In genomic region chr6:97769549-97769948, GRCm38 (mm10) we compare ENCODE assay signal across 24 mouse cellular contexts.
"Had no signal": no experiment of that assay in that cellular context is flagged by ENCODE, and none has a peak within 500 bp of the region (broad histone marks: within the 10 kb centered on the region; RNA-seq: fewer than 3 reads in every experiment).

No protein-coding gene starts in this region.

- H3K4me1 ChIP-seq: heart, embryonic 13.5 days; heart, embryonic 15.5 days; hindbrain, embryonic 13.5 days; hindbrain, embryonic 15.5 days; kidney, embryonic 15.5 days; limb, embryonic 12.5 days; liver, embryonic 13.5 days had no signal

- H3K36me3 ChIP-seq: heart, embryonic 13.5 days; heart, embryonic 15.5 days; hindbrain, embryonic 13.5 days; hindbrain, embryonic 15.5 days; kidney, embryonic 15.5 days; limb, embryonic 12.5 days; liver, embryonic 13.5 days had no signal

- H3K4me3 ChIP-seq: heart, adult 2 months; heart, embryonic 13.5 days; heart, embryonic 15.5 days; hindbrain, embryonic 13.5 days; hindbrain, embryonic 15.5 days; kidney, embryonic 15.5 days; left cerebral cortex, adult 2 months; limb, embryonic 12.5 days; liver, embryonic 13.5 days had no signal

- DNase-seq: gastrocnemius, postnatal 14 days; gastrocnemius, postnatal 36 days; heart, adult 11 months; heart, adult 2 months; heart, postnatal 14 days; heart, postnatal 36 days; kidney, adult 11 months; kidney, adult 2 months; kidney, adult 9 months; kidney, postnatal 14 days; kidney, postnatal 36 days; layer of hippocampus, postnatal 36 days; left cerebral cortex, postnatal 4 days; liver; liver, embryonic 13.5 days had no signal

- H3K9me3 ChIP-seq: heart, embryonic 13.5 days; heart, embryonic 15.5 days; hindbrain, embryonic 13.5 days; hindbrain, embryonic 15.5 days; kidney, embryonic 15.5 days; limb, embryonic 12.5 days; liver, embryonic 13.5 days had no signal

- H3K27me3 ChIP-seq: heart, embryonic 13.5 days; heart, embryonic 15.5 days; hindbrain, embryonic 13.5 days; hindbrain, embryonic 15.5 days; kidney, embryonic 15.5 days; limb, embryonic 12.5 days; liver, embryonic 13.5 days had no signal

- H3K27ac ChIP-seq: heart, adult 2 months; heart, embryonic 13.5 days; heart, embryonic 15.5 days; hindbrain, embryonic 13.5 days; hindbrain, embryonic 15.5 days; hindbrain, postnatal 0 days; kidney, embryonic 15.5 days; kidney, postnatal 0 days; left cerebral cortex, adult 2 months; limb, embryonic 12.5 days; liver, embryonic 13.5 days had no signal
